Comparison of ENCODE assay signal across 22 mouse cellular contexts in the genomic region with DNA sequence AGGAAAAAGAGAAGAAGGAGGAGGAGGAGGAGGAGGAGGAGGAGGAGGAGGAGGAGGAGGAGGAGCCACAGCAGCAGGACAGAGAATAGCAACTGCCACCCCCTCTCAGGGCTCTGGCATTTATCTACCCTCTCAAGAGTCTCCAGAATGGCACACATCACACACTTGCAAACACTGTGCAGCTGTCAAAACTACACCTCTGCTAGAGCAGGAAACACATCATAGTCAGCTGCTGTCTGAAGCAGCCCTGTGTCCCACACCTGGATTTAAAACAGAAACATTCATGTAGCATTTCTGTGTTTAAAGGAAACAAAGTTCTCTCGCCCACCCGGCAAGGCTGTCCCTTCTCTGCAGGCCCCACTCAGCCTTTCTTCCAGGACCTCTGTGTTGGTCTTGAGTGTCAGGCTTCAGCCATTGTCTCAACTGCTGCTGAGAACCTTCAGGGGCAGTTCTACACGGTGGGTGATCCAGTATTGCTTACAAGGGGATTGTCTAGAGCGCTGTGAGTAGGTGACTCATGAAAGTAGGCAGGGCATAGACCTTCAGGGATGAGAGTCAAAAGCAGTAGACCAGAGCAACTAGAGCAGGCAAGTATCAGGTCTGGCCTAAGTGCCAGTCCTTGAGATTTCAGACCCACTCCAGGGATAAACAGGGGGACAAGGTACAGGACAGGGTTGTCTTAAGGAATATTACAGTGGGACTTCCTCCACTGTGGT. TPM values are rescaled to one million over a fixed set of nuclear protein-coding genes. Genes with fewer than 3 reads are reported as not detected.
DNase-seq lines count a peak whose midpoint lies in the region; ATAC-seq and TF ChIP-seq lines count a peak whose summit lies in the region.
"Had no signal": no experiment of that assay in that cellular context is flagged by ENCODE, and none has a peak within 500 bp of the region (broad histone marks: within the 10 kb centered on the region; RNA-seq: fewer than 3 reads in every experiment).

No protein-coding gene starts in this region.

- no peaks in the 10 kb centered on the region for H3K27me3 ChIP-seq in heart, embryonic 13.5 days (replicated peaks)
- H3K27me3 ChIP-seq in small intestine, adult 2 months (ENCODE audit: control insufficient read depth, insufficient read depth, low read length): no peaks in the 10 kb centered on the region
- H3K27me3 ChIP-seq: neural tube, embryonic 15.5 days had no signal

- no peak for TF ChIP-seq CTCF in small intestine, adult 2 months (IDR thresholded peaks at IDR 0.05; ENCODE audit: extremely low read depth, insufficient read length, insufficient replicate concordance, low read depth, low read length)

- no peaks in the 10 kb centered on the region for H3K36me3 ChIP-seq in heart, embryonic 13.5 days
- no peaks in the 10 kb centered on the region for H3K36me3 ChIP-seq in small intestine, adult 2 months (ENCODE audit: control insufficient read depth, insufficient read depth, low read length)
- H3K36me3 ChIP-seq: midbrain, embryonic 10.5 days; neural tube, embryonic 15.5 days had no signal

- H3K4me3 ChIP-seq in heart, embryonic 13.5 days: no peak overlapping the region
- H3K4me3 ChIP-seq in small intestine, adult 2 months (ENCODE audit: low read depth, low read length): no peak overlapping the region
- H3K4me3 ChIP-seq: midbrain, embryonic 10.5 days; neural tube, embryonic 15.5 days had no signal

- DNase-seq in heart, adult 9 months (ENCODE audit: low spot score in 2 of 2): no peak
- peak; percentile 35 for DNase-seq in testis, postnatal 14 days (ENCODE audit: low spot score)
- DNase-seq in testis, postnatal 10 days (ENCODE audit: low spot score): no peak
- peak; percentile 48 for DNase-seq in thymus, postnatal 4 days
- no peak for DNase-seq in adrenal gland, adult 2 months
- no peak for DNase-seq in embryo, embryonic 9.5 days (ENCODE audit: extremely low spot score)
- DNase-seq: cerebellum, adult 9-11 months; kidney, postnatal 14 days; lung, postnatal 4 days; right cerebral cortex, postnatal 25 days had no signal

- peaks cover 54% of the 10 kb centered on the region for H3K4me1 ChIP-seq in heart, embryonic 13.5 days
- H3K4me1 ChIP-seq in small intestine, adult 2 months (ENCODE audit: control insufficient read depth, insufficient read depth, insufficient read length, low read length): peaks cover 5% of the 10 kb centered on the region; the same call in 1 of the 2 replicates
- H3K4me1 ChIP-seq: neural tube, embryonic 15.5 days had no signal

- H3K9me3 ChIP-seq in heart, embryonic 13.5 days: no peaks in the 10 kb centered on the region
- H3K9me3 ChIP-seq: neural tube, embryonic 15.5 days had no signal

- WGBS in heart, embryonic 13.5 days: 40% methylated on average over 4 of the region's 4 CpGs
- 65% methylated on average over 4 of the region's 4 CpGs for WGBS in small intestine, adult 2 months

- H3K9ac ChIP-seq in heart, embryonic 13.5 days: 0 out of 2 replicates have a peak overlapping the region, but pooled peaks have one; percentile 28
- H3K9ac ChIP-seq: hindbrain, embryonic 14.5 days; lung, embryonic 14.5 days; neural tube, embryonic 15.5 days had no signal

- no peak; the same call in 1 of the 2 replicates for ATAC-seq in heart, embryonic 13.5 days (ENCODE audit: extremely low read depth, insufficient number of reproducible peaks, low FRiP score, low TSS enrichment)
- ATAC-seq: forebrain, embryonic 14.5 days; intestine, embryonic 16.5 days had no signal

- TF ChIP-seq POLR2A in small intestine, adult 2 months (IDR thresholded peaks at IDR 0.05; ENCODE audit: low read depth, low read length): no peak

- H3K4me2 ChIP-seq in heart, embryonic 13.5 days: no peak overlapping the region
- H3K4me2 ChIP-seq: hindbrain, embryonic 14.5 days; lung, embryonic 14.5 days; neural tube, embryonic 15.5 days had no signal

- peak overlapping the region; percentile 74 for H3K27ac ChIP-seq in heart, embryonic 13.5 days (replicated peaks)
- H3K27ac ChIP-seq in small intestine, adult 2 months (ENCODE audit: insufficient read depth, low read depth, low read length): 0 out of 2 replicates have a peak overlapping the region, but pooled peaks have one; percentile 1
- H3K27ac ChIP-seq: hindbrain, embryonic 14.5 days; midbrain, embryonic 10.5 days; neural tube, embryonic 15.5 days had no signal

RNA-seq across cellular contexts. Expression of a gene that starts 10.6 kb away (rescaled TPM):
- polyA plus RNA-seq in heart, embryonic 13.5 days (2015; fragmentation: Nextera tagmentation; extraction: Ambion mirVana): 32.3 and 36.1 TPM in 2 replicates
- polyA plus RNA-seq in small intestine, adult 2 months (2012; rRNA removed): 12.4 and 14.2 TPM in 2 replicates
- total RNA-seq in adrenal gland, adult 2 months (2021): 100 to 1,000 TPM; 390 to 452 TPM
- polyA plus RNA-seq in adrenal gland, adult 2 months (2012; rRNA removed): 526 and 692 TPM in 2 replicates

RNA-seq across cellular contexts. Expression of a gene that starts 13.4 kb away (rescaled TPM):
- 5.8 and 6.9 TPM in 2 replicates for polyA plus RNA-seq in heart, embryonic 13.5 days (2015; fragmentation: Nextera tagmentation; extraction: Ambion mirVana)
- 23.2 and 37.7 TPM in 2 replicates for polyA plus RNA-seq in small intestine, adult 2 months (2012; rRNA removed)
- 1 to 10 TPM; 5.6 to 7.6 TPM for total RNA-seq in adrenal gland, adult 2 months (2021)
- polyA plus RNA-seq in adrenal gland, adult 2 months (2012; rRNA removed): 28.5 and 28.7 TPM in 2 replicates

RNA-seq across cellular contexts. Expression of a gene that starts 26.9 kb away (rescaled TPM):
- polyA plus RNA-seq in heart, embryonic 13.5 days (2015; fragmentation: Nextera tagmentation; extraction: Ambion mirVana): 109 and 127 TPM in 2 replicates
- 132 and 133 TPM in 2 replicates for polyA plus RNA-seq in small intestine, adult 2 months (2012; rRNA removed)
- 10 to 100 TPM; 38.1 to 51.8 TPM for total RNA-seq in adrenal gland, adult 2 months (2021)
- 192 and 223 TPM in 2 replicates for polyA plus RNA-seq in adrenal gland, adult 2 months (2012; rRNA removed)

RNA-seq across cellular contexts. Expression of a gene that starts 47.4 kb away (rescaled TPM):
- polyA plus RNA-seq in heart, embryonic 13.5 days (2015; fragmentation: Nextera tagmentation; extraction: Ambion mirVana): 4,508 and 5,229 TPM in 2 replicates
- 4.3 and 9.7 TPM in 2 replicates for polyA plus RNA-seq in small intestine, adult 2 months (2012; rRNA removed)
- total RNA-seq in adrenal gland, adult 2 months (2021): not detected
- 0.47 TPM in 1 of 2 replicates, not detected in the other for polyA plus RNA-seq in adrenal gland, adult 2 months (2012; rRNA removed)
- total RNA-seq: layer of hippocampus, postnatal 10 days; left cerebral cortex, postnatal 10 days had no signal
- polyA plus RNA-seq: C2C12; forebrain, embryonic 14.5 days; hindbrain, embryonic 14.5 days had no signal

RNA-seq across cellular contexts. Expression of a gene that starts 47.6 kb away (rescaled TPM):
- polyA plus RNA-seq in heart, embryonic 13.5 days (2015; fragmentation: Nextera tagmentation; extraction: Ambion mirVana): 801 and 908 TPM in 2 replicates
- polyA plus RNA-seq in small intestine, adult 2 months (2012; rRNA removed): 0.35 TPM in 1 of 2 replicates, not detected in the other
- total RNA-seq in adrenal gland, adult 2 months (2021): not detected
- polyA plus RNA-seq in adrenal gland, adult 2 months (2012; rRNA removed): not detected in 2 replicates
- polyA plus RNA-seq: liver, adult 2 months had no signal

Comparison
In these comparisons a context has a peak if more than half of its experiments do, and no peak if none do; other contexts are left out.
1. DNase-seq: peak in testis, postnatal 14 days (single experiment) and thymus, postnatal 4 days (single experiment); none in heart, adult 9 months (0 of 2), testis, postnatal 10 days (single experiment), adrenal gland, adult 2 months (single experiment) and embryo, embryonic 9.5 days (single experiment).
2. RNA of a gene that starts 10.6 kb away (polyA plus RNA-seq): 526 to 692 TPM in adrenal gland, adult 2 months; 32.3 to 36.1 TPM in heart, embryonic 13.5 days and 12.4 to 14.2 TPM in small intestine, adult 2 months; every median in the first group is over 10 times any median in the second.